Mouse (Mus musculus) CH12.LX (cell line): ENCODE data around the gene F2rl1.

Experiments
- CHD1 ChIP-seq: IDR thresholded peaks from 2 replicates; pipeline ENCODE4 v1.6.1; 2012; ENCODE audit warnings: low read depth, low read length, improper control_type of control experiment, inconsistent platforms
- CHD2 ChIP-seq: IDR thresholded peaks from 2 replicates; pipeline ENCODE4 v1.6.1; 2011; ENCODE audit warnings: low read length, improper control_type of control experiment
- CTCF ChIP-seq, 2 experiments: IDR thresholded peaks in 1 of 2; conservative IDR thresholded peaks in 1 of 2; 2 replicates each; pipeline ENCODE4 v1.5.1; 2011 to 2012; ENCODE audit warnings: low read depth in 2 of 2, low read length in 2 of 2, improper control_type of control experiment in 1 of 2, inconsistent platforms in 1 of 2, mild to moderate bottlenecking in 1 of 2, moderate library complexity in 1 of 2
- ELF1 ChIP-seq: IDR thresholded peaks from 2 replicates; pipeline ENCODE4 v1.6.1; 2014; ENCODE audit warnings: low read depth, mild to moderate bottlenecking, inconsistent platforms, low read length, improper control_type of control experiment
- EP300 ChIP-seq: IDR thresholded peaks from 2 replicates; pipeline ENCODE4 v1.6.1; 2011; ENCODE audit warnings: low read length, improper control_type of control experiment
- ETS1 ChIP-seq: conservative IDR thresholded peaks from 2 replicates; pipeline ENCODE4 v1.6.1; 2012; ENCODE audit warnings: low read depth, mild to moderate bottlenecking, inconsistent platforms, low read length, improper control_type of control experiment, moderate library complexity
- GABPA ChIP-seq: IDR thresholded peaks from 2 replicates; pipeline ENCODE4 v1.6.1; 2012; ENCODE audit warnings: low read depth, low read length, improper control_type of control experiment, inconsistent platforms; ENCODE audit not compliant: insufficient replicate concordance
- MAX ChIP-seq: IDR thresholded peaks from 2 replicates; pipeline ENCODE4 v1.6.1; 2011; ENCODE audit warnings: low read length, improper control_type of control experiment
- POLR2AphosphoS2 ChIP-seq: IDR thresholded peaks from 2 replicates; pipeline ENCODE4 v1.6.1; 2011; ENCODE audit warnings: low read depth, low read length, improper control_type of control experiment
- RAD21 ChIP-seq: IDR thresholded peaks from 2 replicates; pipeline ENCODE4 v1.6.1; 2011; ENCODE audit warnings: low read depth, mild to moderate bottlenecking, low read length, improper control_type of control experiment, moderate library complexity
- SIN3A ChIP-seq: IDR thresholded peaks from 2 replicates; pipeline ENCODE4 v1.6.1; 2012; ENCODE audit warnings: low read length, improper control_type of control experiment, inconsistent platforms
- ZC3H11A ChIP-seq: IDR thresholded peaks from 2 replicates; pipeline ENCODE4 v1.6.1; 2012; ENCODE audit warnings: low read depth, mild to moderate bottlenecking, inconsistent platforms, low read length, improper control_type of control experiment

DNA sequence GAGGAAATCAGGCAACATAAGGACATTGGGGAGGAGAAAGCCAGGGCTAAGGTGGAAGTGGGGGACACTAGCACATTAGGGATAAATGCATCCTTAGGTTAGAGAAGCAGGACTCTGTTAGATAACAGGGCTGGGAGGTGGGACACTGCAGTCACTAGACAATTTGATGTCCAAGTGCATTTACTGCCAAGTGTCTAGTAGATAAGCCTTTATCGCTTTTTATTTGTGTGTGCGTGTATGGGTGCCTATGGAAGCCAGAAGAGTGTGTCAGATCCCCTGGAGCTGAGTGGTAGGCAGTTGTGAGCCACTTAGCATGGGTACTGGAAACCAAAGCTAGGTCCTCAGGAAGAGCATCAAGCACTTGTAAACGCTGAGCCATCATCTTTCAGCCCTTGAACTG, 50.7 kb downstream of the F2rl1 start:
- TF ChIP-seq CTCF (conservative IDR thresholded peaks at IDR 0.05 in 1 of 2, IDR thresholded peaks at IDR 0.05 in 1 of 2; ENCODE audit: low read depth in 2 of 2, low read length in 2 of 2) (no peak), RAD21 (no peak), EP300 (no peak), SIN3A (no peak), CHD1 (no peak), CHD2 (no peak), ETS1 (no peak), GABPA (no peak), MAX (no peak), ZC3H11A (no peak), POLR2AphosphoS2 (no peak), ELF1 (no peak)
